Mouse (Mus musculus) intestine, embryonic 14.5 days (tissue): ENCODE measurements around the gene Plscr1. TPM values are rescaled to one million over a fixed set of nuclear protein-coding genes. Genes with fewer than 3 reads are reported as not detected.

Experiments
- ATAC-seq: fragments of 200-750 bp; cut with Nextera tagmentation; replicated peaks from 2 replicates; pipeline ENCODE4 v1.8.0; 2017; ENCODE audit warnings: low read depth, moderate number of reproducible peaks, moderate TSS enrichment, moderate library complexity; ENCODE audit not compliant: low FRiP score, low TSS enrichment
- DNase-seq: peaks from one replicate; pipeline ENCODE4 v3.0.0-alpha.2; 2018; ENCODE audit warnings: low spot score
- H3K27ac ChIP-seq: fragments of 300-500 bp; sonication (generic); 2 replicates; pipeline ENCODE4 v1.5.1; 2014; ENCODE audit warnings: low read depth, mild to moderate bottlenecking, control low read depth
- H3K27me3 ChIP-seq: fragments of 300-500 bp; sonication (generic); replicated peaks from 2 replicates; pipeline ENCODE4 v1.6.1; 2014; ENCODE audit warnings: low read length, control low read depth; ENCODE audit not compliant: control insufficient read depth, insufficient read depth
- H3K36me3 ChIP-seq: fragments of 300-500 bp; sonication (generic); 2 replicates; pipeline ENCODE4 v1.6.1; 2014; ENCODE audit warnings: low read length, control low read depth; ENCODE audit not compliant: control insufficient read depth, insufficient read depth
- H3K4me1 ChIP-seq: fragments of 300-500 bp; sonication (generic); replicated peaks from 2 replicates; pipeline ENCODE4 v1.6.1; 2014; ENCODE audit warnings: low read length, control low read depth, mixed read lengths; ENCODE audit not compliant: control insufficient read depth, insufficient read depth
- H3K4me2 ChIP-seq: fragments of 300-500 bp; sonication (generic); 2 replicates; pipeline ENCODE4 v1.6.1; 2014; ENCODE audit warnings: low read length
- H3K4me3 ChIP-seq: fragments of 300-500 bp; sonication (generic); 2 replicates; pipeline ENCODE4 v1.5.1; 2014; ENCODE audit warnings: low read depth, low read length, control low read depth, mixed read lengths
- H3K9ac ChIP-seq: fragments of 300-500 bp; sonication (generic); 2 replicates; pipeline ENCODE4 v1.6.1; 2014; ENCODE audit warnings: mild to moderate bottlenecking, low read length
- H3K9me3 ChIP-seq: fragments of 300-500 bp; sonication (generic); 2 replicates; pipeline ENCODE4 v1.6.1; 2016; ENCODE audit warnings: low read length, control low read depth; ENCODE audit not compliant: control insufficient read depth
- WGBS: fragments of 180-500 bp; shearing (Covaris S2); extraction: QIAGEN DNeasy Blood & Tissue Kit; methylation state at CpG from one replicate; pipeline ENCODE4 v1.1.7; 2014; 5-methylcytosine and 5-hydroxymethylcytosine counted together
- polyA plus RNA-seq: library from polyadenylated mRNA; unstranded; fragments of >200 nt; fragmentation: Nextera tagmentation; extraction: Ambion mirVana; gene quantifications from 2 replicates; pipeline ENCODE4 v1.2.1, GENCODE M21; 2014

Gene Plscr1
- polyA plus RNA-seq, 1 experiment from 2014 or later = 68.3 TPM

- Histone ChIP-seq H3K9ac (no peak overlapping the region), H3K4me1 (peaks cover 16% of the 10 kb centered on the region), H3K36me3 (peaks cover 40% of the 10 kb centered on the region), H3K4me2 (no peak overlapping the region), H3K27me3 (no peaks in the 10 kb centered on the region), H3K9me3 (no peaks in the 10 kb centered on the region), H3K27ac (no peak overlapping the region), H3K4me3 (no peak overlapping the region)
- no peak for DNase-seq
- no peak for ATAC-seq
- WGBS = 94% methylated on average over 5 of the region's 5 CpGs
Measured at GRCm38 (mm10) chr9:92269829-92270404, 20.4 kb downstream of the Plscr1 start.

GRCm38 (mm10) chr9:92270927-92271326 is 21.4 kb downstream of the Plscr1 start:
- no peak for ATAC-seq
- H3K4me3 ChIP-seq = no peak overlapping the region
- no peaks in the 10 kb centered on the region for H3K27me3 ChIP-seq
- H3K4me1 ChIP-seq = peaks cover 16% of the 10 kb centered on the region
- WGBS = 64% methylated on average over 4 of the region's 4 CpGs
- DNase-seq = no peak
- peaks cover 35% of the 10 kb centered on the region for H3K36me3 ChIP-seq
- no peak overlapping the region for H3K9ac ChIP-seq
- no peak overlapping the region for H3K4me2 ChIP-seq
- H3K27ac ChIP-seq = no peak overlapping the region
- no peaks in the 10 kb centered on the region for H3K9me3 ChIP-seq

- DNase-seq (no peak), ATAC-seq (no peak)
- no peak overlapping the region for H3K27ac ChIP-seq
- peaks cover 28% of the 10 kb centered on the region for H3K36me3 ChIP-seq
- WGBS = 82% methylated on average over 4 of the region's 4 CpGs
- H3K4me2 ChIP-seq = no peak overlapping the region
- H3K9me3 ChIP-seq = no peaks in the 10 kb centered on the region
- H3K27me3 ChIP-seq = no peaks in the 10 kb centered on the region
- H3K4me1 ChIP-seq = peaks cover 13% of the 10 kb centered on the region; the same call in 1 of the 2 replicates
- H3K9ac ChIP-seq = no peak overlapping the region
- no peak overlapping the region for H3K4me3 ChIP-seq
Measured at GRCm38 (mm10) chr9:92272650-92273049, 23.1 kb downstream of the Plscr1 start.

GRCm38 (mm10) chr9:92273271-92273670 is 23.7 kb downstream of the Plscr1 start:
- WGBS = 75% methylated on average over 2 of the region's 2 CpGs
- Histone ChIP-seq H3K4me2 (no peak overlapping the region), H3K9ac (no peak overlapping the region), H3K4me1 (peaks cover 13% of the 10 kb centered on the region; the same call in 1 of the 2 replicates), H3K27me3 (no peaks in the 10 kb centered on the region), H3K36me3 (peaks cover 22% of the 10 kb centered on the region), H3K9me3 (no peaks in the 10 kb centered on the region), H3K4me3 (no peak overlapping the region), H3K27ac (no peak overlapping the region)
- ATAC-seq = no peak; the same call in 1 of the 2 replicates
- DNase-seq = no peak

- no peak overlapping the region for H3K9ac ChIP-seq
- H3K9me3 ChIP-seq = no peaks in the 10 kb centered on the region
- H3K4me2 ChIP-seq = no peak overlapping the region
- DNase-seq (no peak), ATAC-seq (peak; percentile 67)
- WGBS = 40% methylated on average over 6 of the region's 6 CpGs
- H3K36me3 ChIP-seq = peaks cover 17% of the 10 kb centered on the region
- H3K4me3 ChIP-seq = no peak overlapping the region
- H3K27me3 ChIP-seq = no peaks in the 10 kb centered on the region
- peaks cover 13% of the 10 kb centered on the region; the same call in 1 of the 2 replicates for H3K4me1 ChIP-seq
- H3K27ac ChIP-seq = peak overlapping the region; percentile 69
Measured at GRCm38 (mm10) chr9:92273956-92274762, 24.6 kb downstream of the Plscr1 start.

- Histone ChIP-seq H3K27ac (peak within 1 kb of the TSS; percentile 69; the same call in 1 of the 2 replicates), H3K4me1 (peaks cover 13% of the 10 kb centered on the region; the same call in 1 of the 2 replicates), H3K4me2 (no peak within 1 kb of the TSS)
Measured at GRCm38 (mm10) chr9:92275486-92276207, 26.1 kb downstream of the Plscr1 start, which contains the start of gene Plscr2. Gene Plscr2, plus strand, starts transcription at chr9:92275602.

GRCm38 (mm10) chr9:92276360-92276759 is 26.8 kb downstream of the Plscr1 start:
- Histone ChIP-seq H3K9me3 (no peaks in the 10 kb centered on the region), H3K27ac (no peak overlapping the region), H3K27me3 (no peaks in the 10 kb centered on the region), H3K4me2 (no peak overlapping the region), H3K4me1 (peaks cover 13% of the 10 kb centered on the region; the same call in 1 of the 2 replicates), H3K4me3 (no peak overlapping the region), H3K36me3 (no peaks in the 10 kb centered on the region; the same call in 1 of the 2 replicates), H3K9ac (no peak overlapping the region)
- DNase-seq (no peak), ATAC-seq (no peak)
- WGBS = 67% methylated on average over 7 of the region's 7 CpGs

More at GRCm38 (mm10) chr9:92275486-92276207, 26.1 kb downstream of the Plscr1 start, which contains the start of gene Plscr2:
- 60% methylated on average over 9 of the region's 9 CpGs for WGBS
- Histone ChIP-seq H3K36me3 (peaks cover 2% of the 10 kb centered on the region), H3K9ac (no peak within 1 kb of the TSS), H3K4me3 (no peak within 1 kb of the TSS), H3K27me3 (no peaks in the 10 kb centered on the region), H3K9me3 (no peaks in the 10 kb centered on the region)
- DNase-seq (no peak), ATAC-seq (no peak)

GRCm38 (mm10) chr9:92280048-92280447 is 30.5 kb downstream of the Plscr1 start:
- Histone ChIP-seq H3K4me1 (no peaks in the 10 kb centered on the region), H3K27me3 (no peaks in the 10 kb centered on the region), H3K4me3 (no peak overlapping the region), H3K9me3 (no peaks in the 10 kb centered on the region), H3K4me2 (no peak overlapping the region), H3K27ac (no peak overlapping the region), H3K36me3 (no peaks in the 10 kb centered on the region), H3K9ac (no peak overlapping the region)
- DNase-seq = no peak
- 85% methylated on average over 1 of the region's 1 CpGs for WGBS
- no peak for ATAC-seq
